Mouse (Mus musculus): ENCODE data around the gene Smox. TPM values are rescaled to one million over a fixed set of nuclear protein-coding genes. Genes with fewer than 3 reads are reported as not detected.

Smox gene
- polyA plus RNA-seq, 1 experiment from 2014 or later, result 21.2 TPM

DNA sequence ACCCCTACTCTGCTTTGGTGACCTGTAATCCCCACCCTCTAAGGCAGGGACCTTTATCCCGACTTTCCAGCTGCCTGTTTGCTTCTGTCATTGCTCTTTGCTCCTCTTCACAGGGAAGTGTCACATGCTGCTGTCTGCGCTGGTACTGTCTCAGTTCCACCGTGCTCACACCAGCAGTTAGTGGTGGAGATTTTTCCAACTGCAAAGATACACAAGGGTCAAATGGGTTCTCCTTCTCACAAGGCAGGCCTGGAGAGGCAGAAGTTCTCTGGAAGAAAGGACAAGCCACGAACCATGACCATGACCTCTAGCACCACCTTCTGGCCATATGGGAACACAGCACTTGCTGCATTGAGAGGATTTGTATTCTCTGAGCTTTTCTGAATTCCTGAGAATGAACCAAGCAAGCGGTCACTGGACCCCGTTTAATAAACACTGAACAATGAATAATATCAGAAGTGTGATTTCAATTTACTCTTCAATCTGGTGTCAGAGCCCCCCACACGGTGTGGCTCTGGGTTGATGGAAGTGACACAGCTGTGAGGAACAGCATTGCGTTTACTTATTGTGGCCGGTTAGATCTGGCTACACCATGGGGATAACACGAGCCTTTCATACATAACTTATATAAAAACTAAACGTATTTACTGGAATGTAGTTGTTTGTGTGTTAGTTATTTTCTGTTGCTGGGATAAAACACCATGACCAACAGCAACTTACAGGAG is 38.8 kb downstream of the Smox start:
- 33% methylated on average over 11 of the region's 11 CpGs for WGBS
- peak; percentile 79 for DNase-seq (ENCODE audit: low spot score)

DNA sequence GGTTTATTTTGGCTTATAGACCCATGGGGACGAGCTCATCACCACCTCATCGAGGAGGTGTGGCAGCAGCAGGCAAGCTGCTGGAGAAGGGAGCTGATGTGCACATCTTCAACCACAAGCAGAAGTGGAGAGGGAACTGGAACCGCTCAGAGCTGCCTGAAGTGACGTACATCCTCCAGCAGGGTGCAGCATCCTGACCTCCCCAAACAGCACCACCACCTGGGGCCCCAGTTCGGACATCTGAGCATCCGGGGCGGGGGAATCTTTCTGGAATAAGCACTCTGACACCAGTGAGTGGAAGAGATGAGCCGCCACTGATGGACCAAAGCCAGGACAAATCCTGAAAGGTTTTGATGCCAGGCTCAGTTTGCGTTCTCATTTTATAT is 39.3 kb downstream of the Smox start:
- WGBS, result 23% methylated on average over 9 of the region's 9 CpGs
- Histone ChIP-seq H3K4me3 (ENCODE audit: low read depth, low read length) (no peak overlapping the region), H3K27ac (ENCODE audit: low read depth) (no peak overlapping the region), H3K27me3 (replicated peaks; ENCODE audit: control insufficient read depth, insufficient read depth, low read length) (no peaks in the 10 kb centered on the region), H3K4me2 (ENCODE audit: low read length) (no peak overlapping the region), H3K36me3 (ENCODE audit: control insufficient read depth, insufficient read depth, low read length) (no peaks in the 10 kb centered on the region), H3K9me3 (ENCODE audit: control insufficient read depth, low read length) (no peaks in the 10 kb centered on the region), H3K4me1 (replicated peaks; ENCODE audit: control insufficient read depth, insufficient read depth, low read length) (no peaks in the 10 kb centered on the region), H3K9ac (ENCODE audit: low read length) (no peak overlapping the region)
- ATAC-seq (replicated peaks; ENCODE audit: low FRiP score, low TSS enrichment, low read depth) (no peak), DNase-seq (ENCODE audit: low spot score) (peak; percentile 55)

More for the DNA sequence above, 38.8 kb downstream of the Smox start:
- H3K4me3 ChIP-seq (ENCODE audit: low read depth, low read length), result no peak overlapping the region
- H3K4me1 ChIP-seq (replicated peaks; ENCODE audit: control insufficient read depth, insufficient read depth, low read length), result no peaks in the 10 kb centered on the region
- no peak overlapping the region for H3K4me2 ChIP-seq (ENCODE audit: low read length)
- 0 out of 2 replicates have a peak, but pooled peaks have one; percentile 37 for ATAC-seq (replicated peaks; ENCODE audit: low FRiP score, low TSS enrichment, low read depth)
- H3K9ac ChIP-seq (ENCODE audit: low read length), result no peak overlapping the region
- no peaks in the 10 kb centered on the region for H3K9me3 ChIP-seq (ENCODE audit: control insufficient read depth, low read length)
- no peaks in the 10 kb centered on the region for H3K27me3 ChIP-seq (replicated peaks; ENCODE audit: control insufficient read depth, insufficient read depth, low read length)
- no peaks in the 10 kb centered on the region for H3K36me3 ChIP-seq (ENCODE audit: control insufficient read depth, insufficient read depth, low read length)
- no peak overlapping the region for H3K27ac ChIP-seq (ENCODE audit: low read depth)

DNA sequence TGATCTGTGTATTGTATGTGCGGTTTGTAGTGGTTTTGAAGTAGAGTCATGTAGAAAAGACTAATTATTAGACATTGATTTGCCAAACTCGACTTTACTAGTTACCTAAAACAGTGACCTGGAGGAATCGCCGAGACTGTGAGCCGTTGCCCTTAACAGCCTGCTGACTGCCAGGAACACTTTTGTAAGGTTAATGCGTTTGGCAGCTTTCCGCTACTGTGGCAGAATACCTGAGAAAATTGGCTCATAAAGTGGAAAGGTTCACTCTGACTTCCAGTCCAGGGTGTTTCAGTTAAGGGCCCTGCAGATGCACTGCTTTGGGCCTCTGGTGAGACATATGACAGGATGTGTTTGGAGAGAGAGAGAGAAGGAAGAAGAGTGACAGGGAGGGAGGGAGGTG is 40.0 kb downstream of the Smox start:
- no peak for DNase-seq (ENCODE audit: low spot score)
- Histone ChIP-seq H3K4me3 (ENCODE audit: low read depth, low read length) (no peak overlapping the region), H3K27me3 (replicated peaks; ENCODE audit: control insufficient read depth, insufficient read depth, low read length) (no peaks in the 10 kb centered on the region), H3K27ac (ENCODE audit: low read depth) (no peak overlapping the region), H3K36me3 (ENCODE audit: control insufficient read depth, insufficient read depth, low read length) (no peaks in the 10 kb centered on the region), H3K4me2 (ENCODE audit: low read length) (no peak overlapping the region), H3K9me3 (ENCODE audit: control insufficient read depth, low read length) (no peaks in the 10 kb centered on the region), H3K9ac (ENCODE audit: low read length) (no peak overlapping the region), H3K4me1 (replicated peaks; ENCODE audit: control insufficient read depth, insufficient read depth, low read length) (no peaks in the 10 kb centered on the region)
- no peak for ATAC-seq (replicated peaks; ENCODE audit: low FRiP score, low TSS enrichment, low read depth)
- 82% methylated on average over 7 of the region's 7 CpGs for WGBS

DNA sequence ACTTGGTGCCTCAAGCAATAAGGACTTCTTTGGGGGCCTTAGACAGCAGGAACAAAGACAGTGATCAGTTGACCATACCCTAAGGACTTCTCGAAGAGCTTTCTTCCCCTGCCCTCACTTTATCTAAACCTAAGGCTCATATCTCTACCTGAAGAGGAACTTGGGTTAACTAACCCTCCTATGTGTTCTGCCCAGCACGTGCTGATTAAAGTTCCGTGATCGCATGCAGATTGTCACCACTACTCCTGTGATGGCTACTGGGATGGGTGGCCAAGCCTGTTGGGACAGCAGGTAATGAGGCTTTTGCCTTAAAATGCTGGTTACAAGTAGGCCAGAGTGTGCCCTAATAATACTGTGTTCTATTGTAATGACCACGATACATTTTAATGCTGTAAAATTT is 43.9 kb downstream of the Smox start:
- H3K4me1 ChIP-seq (replicated peaks; ENCODE audit: control insufficient read depth, insufficient read depth, low read length), result 0 out of 2 replicates have a peak, but pooled peaks cover 3% of the 10 kb centered on the region
- no peaks in the 10 kb centered on the region for H3K36me3 ChIP-seq (ENCODE audit: control insufficient read depth, insufficient read depth, low read length)
- no peak overlapping the region for H3K9ac ChIP-seq (ENCODE audit: low read length)
- no peak overlapping the region for H3K4me3 ChIP-seq (ENCODE audit: low read depth, low read length)
- H3K4me2 ChIP-seq (ENCODE audit: low read length), result no peak overlapping the region
- no peak for DNase-seq (ENCODE audit: low spot score)
- WGBS, result 92% methylated on average over 5 of the region's 5 CpGs
- no peaks in the 10 kb centered on the region for H3K9me3 ChIP-seq (ENCODE audit: control insufficient read depth, low read length)
- no peak overlapping the region for H3K27ac ChIP-seq (ENCODE audit: low read depth)
- no peaks in the 10 kb centered on the region for H3K27me3 ChIP-seq (replicated peaks; ENCODE audit: control insufficient read depth, insufficient read depth, low read length)
- ATAC-seq (replicated peaks; ENCODE audit: low FRiP score, low TSS enrichment, low read depth), result no peak

DNA sequence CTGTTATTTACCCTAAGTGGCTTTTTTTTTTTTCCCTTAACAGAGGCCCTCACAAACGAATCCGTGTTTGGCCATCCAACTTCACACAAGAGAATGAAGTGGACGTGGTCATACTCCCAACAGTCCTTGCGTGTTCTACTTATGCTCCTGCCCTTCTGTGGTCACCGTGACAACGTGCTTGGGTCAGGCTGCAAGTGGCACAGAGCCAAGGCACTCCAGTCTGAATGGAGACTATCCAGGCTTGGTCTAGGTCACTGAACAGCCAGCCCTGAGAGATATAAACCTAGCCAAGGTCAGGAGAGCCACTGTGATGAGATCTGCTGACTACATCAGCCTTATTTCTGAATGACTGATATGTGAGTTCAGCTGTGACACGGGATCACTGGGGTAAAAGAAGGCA is 47.0 kb downstream of the Smox start:
- ATAC-seq (replicated peaks; ENCODE audit: low FRiP score, low TSS enrichment, low read depth), result no peak
- no peak overlapping the region for H3K4me2 ChIP-seq (ENCODE audit: low read length)
- no peaks in the 10 kb centered on the region for H3K27me3 ChIP-seq (replicated peaks; ENCODE audit: control insufficient read depth, insufficient read depth, low read length)
- H3K27ac ChIP-seq (ENCODE audit: low read depth), result no peak overlapping the region
- DNase-seq (ENCODE audit: low spot score), result no peak
- no peak overlapping the region for H3K9ac ChIP-seq (ENCODE audit: low read length)
- H3K4me3 ChIP-seq (ENCODE audit: low read depth, low read length), result no peak overlapping the region
- H3K9me3 ChIP-seq (ENCODE audit: control insufficient read depth, low read length), result no peaks in the 10 kb centered on the region
- WGBS, result 66% methylated on average over 7 of the region's 7 CpGs
- H3K36me3 ChIP-seq (ENCODE audit: control insufficient read depth, insufficient read depth, low read length), result no peaks in the 10 kb centered on the region
- 0 out of 2 replicates have a peak, but pooled peaks cover 3% of the 10 kb centered on the region for H3K4me1 ChIP-seq (replicated peaks; ENCODE audit: control insufficient read depth, insufficient read depth, low read length)

DNA sequence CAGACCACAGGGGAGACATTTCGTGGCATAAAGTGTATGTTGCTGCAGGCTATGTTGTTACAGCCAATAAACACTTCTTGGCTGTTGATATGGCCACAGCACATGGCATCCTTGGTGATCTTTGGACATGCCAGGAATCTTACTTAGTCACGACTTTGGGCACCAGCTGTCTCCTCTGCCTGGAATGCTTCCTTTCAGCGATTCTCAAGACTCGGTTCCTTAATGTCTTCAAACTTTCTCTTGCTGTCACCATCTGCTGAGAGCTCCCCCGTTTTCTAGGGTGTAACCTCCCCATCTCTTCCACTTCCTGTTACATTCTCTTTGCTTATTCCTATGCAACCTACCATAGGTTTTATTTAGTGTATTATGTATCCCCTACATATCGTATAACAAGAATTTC is 48.5 kb downstream of the Smox start:
- Histone ChIP-seq H3K4me3 (ENCODE audit: low read depth, low read length) (no peak overlapping the region), H3K9me3 (ENCODE audit: control insufficient read depth, low read length) (no peaks in the 10 kb centered on the region), H3K4me2 (ENCODE audit: low read length) (no peak overlapping the region), H3K27ac (ENCODE audit: low read depth) (no peak overlapping the region), H3K9ac (ENCODE audit: low read length) (no peak overlapping the region), H3K27me3 (replicated peaks; ENCODE audit: control insufficient read depth, insufficient read depth, low read length) (no peaks in the 10 kb centered on the region), H3K36me3 (ENCODE audit: control insufficient read depth, insufficient read depth, low read length) (no peaks in the 10 kb centered on the region), H3K4me1 (replicated peaks; ENCODE audit: control insufficient read depth, insufficient read depth, low read length) (0 out of 2 replicates have a peak, but pooled peaks cover 3% of the 10 kb centered on the region)
- 79% methylated on average over 6 of the region's 6 CpGs for WGBS
- ATAC-seq (replicated peaks; ENCODE audit: low FRiP score, low TSS enrichment, low read depth) (no peak), DNase-seq (ENCODE audit: low spot score) (no peak)

DNA sequence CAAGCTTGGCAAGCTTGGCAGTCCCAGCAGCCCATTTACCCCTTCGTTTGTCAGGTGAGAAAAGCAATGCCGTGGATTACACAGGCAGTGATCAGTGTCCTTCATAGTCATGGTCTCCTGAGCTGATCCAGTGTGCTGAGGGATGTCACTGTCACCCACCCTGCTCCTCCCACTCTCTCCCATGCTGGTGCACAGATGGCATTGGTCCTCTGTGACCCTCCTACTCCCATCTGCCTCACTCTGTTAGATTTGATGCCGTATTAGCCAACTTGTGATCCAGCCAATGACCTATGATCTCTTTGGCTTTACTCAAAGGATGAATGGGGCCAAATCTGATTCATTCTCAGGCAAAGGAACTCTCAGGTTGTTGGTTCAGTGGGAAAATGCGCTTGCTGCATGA is 50.4 kb downstream of the Smox start:
- no peak overlapping the region for H3K9ac ChIP-seq (ENCODE audit: low read length)
- H3K9me3 ChIP-seq (ENCODE audit: control insufficient read depth, low read length), result no peaks in the 10 kb centered on the region
- WGBS, result 76% methylated on average over 4 of the region's 4 CpGs
- no peak overlapping the region for H3K4me2 ChIP-seq (ENCODE audit: low read length)
- no peak overlapping the region for H3K4me3 ChIP-seq (ENCODE audit: low read depth, low read length)
- no peak overlapping the region for H3K27ac ChIP-seq (ENCODE audit: low read depth)
- ATAC-seq (replicated peaks; ENCODE audit: low FRiP score, low TSS enrichment, low read depth) (no peak), DNase-seq (ENCODE audit: low spot score) (no peak)
- no peaks in the 10 kb centered on the region for H3K36me3 ChIP-seq (ENCODE audit: control insufficient read depth, insufficient read depth, low read length)
- H3K4me1 ChIP-seq (replicated peaks; ENCODE audit: control insufficient read depth, insufficient read depth, low read length), result peaks cover 10% of the 10 kb centered on the region; the same call in 1 of the 2 replicates
- peaks cover 12% of the 10 kb centered on the region for H3K27me3 ChIP-seq (replicated peaks; ENCODE audit: control insufficient read depth, insufficient read depth, low read length)

DNA sequence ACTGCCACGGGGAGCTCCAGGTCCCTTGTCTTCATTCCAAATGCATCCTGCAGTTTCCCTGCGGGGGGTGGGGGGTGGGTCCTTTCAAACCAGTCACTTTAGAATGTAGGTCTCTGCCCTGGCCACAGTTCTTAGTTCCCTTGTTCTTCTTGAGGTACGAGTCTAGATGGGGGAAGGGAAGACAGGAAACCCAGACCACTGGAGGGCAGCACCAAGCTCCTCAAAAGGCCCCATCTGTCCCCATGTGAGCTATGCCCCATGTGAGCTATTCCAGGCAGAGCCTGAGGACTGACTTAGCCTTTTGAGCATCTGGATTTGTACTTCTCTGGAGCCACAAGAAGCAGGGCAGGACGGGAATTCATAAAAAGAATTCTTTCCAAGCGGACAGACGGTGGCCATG is 51.2 kb downstream of the Smox start:
- Histone ChIP-seq H3K9me3 (ENCODE audit: control insufficient read depth, low read length) (no peaks in the 10 kb centered on the region), H3K4me1 (replicated peaks; ENCODE audit: control insufficient read depth, insufficient read depth, low read length) (peaks cover 10% of the 10 kb centered on the region; the same call in 1 of the 2 replicates), H3K36me3 (ENCODE audit: control insufficient read depth, insufficient read depth, low read length) (no peaks in the 10 kb centered on the region), H3K4me3 (ENCODE audit: low read depth, low read length) (no peak overlapping the region), H3K27me3 (replicated peaks; ENCODE audit: control insufficient read depth, insufficient read depth, low read length) (peaks cover 21% of the 10 kb centered on the region), H3K9ac (ENCODE audit: low read length) (no peak overlapping the region), H3K4me2 (ENCODE audit: low read length) (no peak overlapping the region), H3K27ac (ENCODE audit: low read depth) (no peak overlapping the region)
- no peak for ATAC-seq (replicated peaks; ENCODE audit: low FRiP score, low TSS enrichment, low read depth)
- DNase-seq (ENCODE audit: low spot score), result no peak
- WGBS, result 30% methylated on average over 6 of the region's 6 CpGs
